In the genomic region with DNA sequence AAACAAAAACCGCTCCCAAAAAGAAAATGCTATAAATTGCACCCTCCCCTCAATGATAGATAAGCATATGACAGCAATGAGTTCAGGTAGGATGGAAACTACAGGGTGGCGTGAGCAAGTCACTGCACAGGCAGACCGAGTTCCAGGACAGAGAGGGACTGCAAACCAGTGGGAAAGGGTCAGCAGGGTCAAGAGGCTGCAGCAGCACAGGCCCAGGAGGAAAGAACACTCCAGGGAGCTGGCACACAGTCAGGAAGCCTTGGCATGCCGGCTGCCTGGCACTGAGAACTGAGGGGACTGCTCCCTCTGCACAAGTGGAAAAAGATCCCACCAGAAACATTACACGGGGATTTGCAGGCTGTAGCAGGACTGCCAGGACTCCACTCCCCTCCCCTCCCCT, we compare ENCODE assay signal across 11 mouse cellular contexts.
DNase-seq lines count a peak whose midpoint lies in the region; ATAC-seq lines count a peak whose summit lies in the region.
"Had no signal": no experiment of that assay in that cellular context is flagged by ENCODE, and none has a peak within 500 bp of the region (broad histone marks: within the 10 kb centered on the region; RNA-seq: fewer than 3 reads in every experiment).

No protein-coding gene starts in this region.

- peaks cover 4% of the 10 kb centered on the region for H3K36me3 ChIP-seq in embryonic facial prominence, embryonic 14.5 days (ENCODE audit: control insufficient read depth, insufficient read depth, low read length)
- H3K36me3 ChIP-seq in embryonic facial prominence, embryonic 10.5 days (replicated peaks), result peaks cover 8% of the 10 kb centered on the region
- no peaks in the 10 kb centered on the region for H3K36me3 ChIP-seq in heart, embryonic 15.5 days

- H3K9me3 ChIP-seq in embryonic facial prominence, embryonic 14.5 days (ENCODE audit: control insufficient read depth, low read length), result no peaks in the 10 kb centered on the region
- H3K9me3 ChIP-seq in embryonic facial prominence, embryonic 10.5 days, result no peaks in the 10 kb centered on the region
- H3K9me3 ChIP-seq in heart, embryonic 15.5 days (replicated peaks), result no peaks in the 10 kb centered on the region
- H3K9me3 ChIP-seq: hindbrain, embryonic 10.5 days had no signal

- no peak overlapping the region for H3K4me3 ChIP-seq in embryonic facial prominence, embryonic 14.5 days (ENCODE audit: low read depth, low read length)
- H3K4me3 ChIP-seq in embryonic facial prominence, embryonic 10.5 days, result no peak overlapping the region
- H3K4me3 ChIP-seq in heart, embryonic 15.5 days, result no peak overlapping the region
- H3K4me3 ChIP-seq: hindbrain, embryonic 10.5 days had no signal

- H3K4me1 ChIP-seq in embryonic facial prominence, embryonic 14.5 days (ENCODE audit: control insufficient read depth, insufficient read depth, low read length), result peaks cover 8% of the 10 kb centered on the region; the same call in 1 of the 2 replicates
- peaks cover 2% of the 10 kb centered on the region; the same call in 1 of the 2 replicates for H3K4me1 ChIP-seq in embryonic facial prominence, embryonic 10.5 days
- H3K4me1 ChIP-seq in heart, embryonic 15.5 days (replicated peaks), result peaks cover 8% of the 10 kb centered on the region; the same call in 1 of the 2 replicates
- H3K4me1 ChIP-seq: hindbrain, embryonic 10.5 days had no signal

- no peaks in the 10 kb centered on the region for H3K27me3 ChIP-seq in embryonic facial prominence, embryonic 14.5 days (replicated peaks; ENCODE audit: control insufficient read depth, insufficient read depth, low read length)
- no peaks in the 10 kb centered on the region for H3K27me3 ChIP-seq in embryonic facial prominence, embryonic 10.5 days (replicated peaks; ENCODE audit: low read depth, poor library complexity, severe bottlenecking)
- no peaks in the 10 kb centered on the region for H3K27me3 ChIP-seq in heart, embryonic 15.5 days

- peak; percentile 32 for DNase-seq in embryonic facial prominence, embryonic 14.5 days (ENCODE audit: low spot score)
- no peak for DNase-seq in embryonic facial prominence, embryonic 10.5 days (ENCODE audit: low spot score)
- peak; percentile 34 for DNase-seq in right cerebral cortex, postnatal 4 days
- no peak for DNase-seq in right cerebral cortex, adult 18-20 months
- peak; percentile 50 for DNase-seq in skeletal muscle tissue, adult 2 months (ENCODE audit: low read depth, low spot score)
- DNase-seq in thymus, postnatal 36 days, result no peak
- DNase-seq in spleen, adult 12 weeks (ENCODE audit: low spot score), result no peak
- DNase-seq: right cerebral cortex, postnatal 14 days; thymus, adult 2 months had no signal

- H3K27ac ChIP-seq in embryonic facial prominence, embryonic 14.5 days (replicated peaks; ENCODE audit: low read depth, low read length), result no peak overlapping the region
- no peak overlapping the region for H3K27ac ChIP-seq in embryonic facial prominence, embryonic 10.5 days (replicated peaks)
- H3K27ac ChIP-seq in heart, embryonic 15.5 days, result no peak overlapping the region
- H3K27ac ChIP-seq: hindbrain, embryonic 10.5 days had no signal

- no peak overlapping the region for H3K9ac ChIP-seq in embryonic facial prominence, embryonic 14.5 days (ENCODE audit: low read depth, low read length)
- H3K9ac ChIP-seq in heart, embryonic 15.5 days, result no peak overlapping the region

- H3K4me2 ChIP-seq in embryonic facial prominence, embryonic 14.5 days (ENCODE audit: low read depth, low read length), result no peak overlapping the region
- H3K4me2 ChIP-seq in heart, embryonic 15.5 days, result no peak overlapping the region

- WGBS in embryonic facial prominence, embryonic 14.5 days, result 52% methylated on average over 5 of the region's 5 CpGs
- WGBS in embryonic facial prominence, embryonic 10.5 days, result 64% methylated on average over 5 of the region's 5 CpGs
- WGBS in heart, embryonic 15.5 days, result 42% methylated on average over 5 of the region's 5 CpGs

- no peak for ATAC-seq in embryonic facial prominence, embryonic 14.5 days (ENCODE audit: low read depth)
- 0 out of 2 replicates have a peak, but pooled peaks have one; percentile 31 for ATAC-seq in heart, embryonic 15.5 days (replicated peaks; ENCODE audit: insufficient number of reproducible peaks, insufficient read depth, low FRiP score, low read depth)

Comparison
In these comparisons a context has a peak if more than half of its experiments do, and no peak if none do; other contexts are left out.
1. DNase-seq: peak in embryonic facial prominence, embryonic 14.5 days (single experiment), right cerebral cortex, postnatal 4 days (single experiment) and skeletal muscle tissue, adult 2 months (single experiment); none in embryonic facial prominence, embryonic 10.5 days (single experiment), right cerebral cortex, adult 18-20 months (single experiment), thymus, postnatal 36 days (0 of 2) and spleen, adult 12 weeks (single experiment).